Mouse (Mus musculus) heart, postnatal 14 days (tissue): ENCODE measurements around the gene Svbp. TPM values are rescaled to one million over a fixed set of nuclear protein-coding genes. Genes with fewer than 3 reads are reported as not detected.
A peak's percentile ranks its signal among the peaks of the same experiment; 100 is the strongest.

ENCODE experiments used
- DNase-seq, 2 experiments: peaks; one replicate each; pipeline ENCODE4 v3.0.0; 2021 to 2022
- intact Hi-C: fragments of 180-260 bp; cut with DNase I; formaldehyde crosslinking; loops from one replicate; pipeline ENCODE4 v1.15.1; 2025
- total RNA-seq, 2 experiments: library from RNA; stranded (reverse); gene quantifications; 2 replicates each; pipeline ENCODE4 v1.2.3; 2021

Gene Svbp
- total RNA-seq, 2 experiments from 2014 or later: 22.1 to 24.5 TPM

GRCm38 (mm10) chr4:119188060-119188785, 6.9 kb upstream of the Svbp start:
- intact Hi-C loops: no loop called here
- DNase-seq: no peak

DNA sequence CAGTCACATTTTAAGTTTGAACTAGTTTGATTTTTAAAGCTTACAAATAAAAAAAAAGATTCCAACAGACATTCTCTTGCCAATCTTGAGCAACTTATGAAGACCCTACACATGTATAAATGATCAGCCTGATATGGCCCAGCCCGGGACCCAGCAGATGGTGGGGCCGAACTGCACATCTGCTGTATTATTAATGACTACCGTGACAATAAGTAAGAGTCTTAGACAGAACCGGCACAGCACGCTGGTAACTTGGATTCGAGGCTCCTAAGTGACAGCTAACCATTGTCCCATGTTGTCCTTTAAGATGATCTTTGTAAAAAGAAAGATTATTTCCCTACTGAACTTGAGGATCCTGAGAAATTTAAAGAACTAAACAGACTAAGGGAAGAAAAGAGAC, 5.7 kb upstream of the Svbp start:
- intact Hi-C loops: no loop called here
- no peak for DNase-seq

GRCm38 (mm10) chr4:119189864-119190263, 5.2 kb upstream of the Svbp start, which contains the start of gene Ermap:
TSS of gene Ermap (minus strand) at chr4:119190011.
- DNase-seq: no peak
- intact Hi-C loops: no loop called here

- no peak for DNase-seq
- intact Hi-C loops: no loop called here
These were observed 4.5 kb upstream of the Svbp start for GRCm38 (mm10) chr4:119190618-119191017.

DNA sequence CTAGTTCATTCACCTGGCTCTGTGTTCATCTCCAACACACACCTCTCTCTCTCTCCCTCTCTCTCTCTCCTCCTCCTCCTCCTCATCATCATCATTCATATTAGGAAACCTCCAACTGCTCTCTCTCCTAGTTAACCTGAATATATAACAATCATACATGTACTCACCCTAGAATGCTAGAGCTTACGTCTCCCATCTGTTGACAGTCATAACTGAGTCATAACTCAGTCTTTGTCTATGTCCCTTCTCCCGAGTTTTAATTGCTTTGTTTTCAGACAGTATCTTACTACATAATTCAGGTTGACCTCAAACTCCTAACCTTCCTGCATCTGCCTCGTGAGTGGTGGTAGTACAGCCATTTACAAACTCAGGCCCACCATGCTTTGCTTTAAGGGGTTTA, 3.8 kb upstream of the Svbp start:
- intact Hi-C loops: no loop called here
- no peak for DNase-seq

DNA sequence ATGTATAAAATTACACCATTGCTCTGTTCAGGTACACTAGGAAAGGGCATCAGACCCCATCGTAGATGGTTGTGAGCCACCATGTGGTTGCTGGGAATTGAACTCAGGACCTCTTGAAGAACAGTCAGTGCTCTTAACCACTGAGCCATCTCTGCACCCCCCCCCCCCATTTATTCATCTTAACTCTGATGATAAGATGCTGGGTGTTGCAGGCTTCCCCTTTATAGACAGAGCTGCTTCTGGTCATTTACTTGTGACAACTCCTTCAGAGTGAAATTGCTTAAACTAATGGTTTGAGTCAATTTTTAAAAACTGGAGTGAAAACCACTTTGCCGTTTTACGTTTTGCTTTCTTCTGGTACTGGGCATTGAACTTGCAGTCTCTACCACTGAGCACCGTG, 2.3 kb upstream of the Svbp start:
- intact Hi-C loops: no loop called here
- no peak for DNase-seq

GRCm38 (mm10) chr4:119195582-119196320, 645 bp downstream of the Svbp start:
- intact Hi-C loops: no loop called here
- no peak for DNase-seq

GRCm38 (mm10) chr4:119198105-119198504, 3.0 kb downstream of the Svbp start:
- intact Hi-C loops: no loop called here
- DNase-seq: no peak

- peak; percentile 61 to 66 for DNase-seq
- intact Hi-C loops: loop anchor here (1.0 to 5.0 kb wide), 2 partner anchors 37 to 199 kb away; no protein-coding TSS in a partner anchor
These were observed 9.6 kb downstream of the Svbp start for GRCm38 (mm10) chr4:119204672-119205071.

GRCm38 (mm10) chr4:119216667-119217066, 21.6 kb downstream of the Svbp start:
- no peak for DNase-seq
- intact Hi-C loops: no loop called here

- intact Hi-C loops: no loop called here
These were observed 23.1 kb downstream of the Svbp start, which contains the start of gene Tmem269 for GRCm38 (mm10) chr4:119218169-119218568. TSS of gene Tmem269 (minus strand) at chr4:119218217.

GRCm38 (mm10) chr4:119223696-119224095, 28.6 kb downstream of the Svbp start:
- intact Hi-C loops: no loop called here
- peak in 1 of 2 experiments; percentile 26 for DNase-seq

More at GRCm38 (mm10) chr4:119218169-119218568, 23.1 kb downstream of the Svbp start, which contains the start of gene Tmem269:
- no peak for DNase-seq

- intact Hi-C loops: no loop called here
- no peak for DNase-seq
These were observed 29.4 kb downstream of the Svbp start for GRCm38 (mm10) chr4:119224534-119224933.

DNA sequence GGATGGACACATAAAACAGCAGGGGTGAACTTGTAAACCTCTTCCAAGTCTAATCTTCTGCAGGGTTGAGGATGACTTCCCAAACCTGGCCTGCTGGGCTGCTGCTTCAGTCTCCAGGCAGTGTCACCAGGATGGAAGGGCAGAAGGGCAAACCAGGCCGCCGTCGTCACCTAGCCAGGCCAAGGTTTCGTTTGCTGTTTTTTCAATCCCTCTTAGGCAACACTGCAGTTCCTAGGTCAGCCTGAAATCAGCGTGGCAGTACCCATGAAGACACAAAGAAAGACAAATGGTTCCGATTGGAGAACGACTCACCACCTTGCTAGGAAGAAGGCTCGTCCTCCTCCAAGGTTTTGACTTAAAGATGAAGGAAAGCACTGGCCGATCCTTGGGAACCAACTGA, 30.6 kb downstream of the Svbp start:
- no peak for DNase-seq
- intact Hi-C loops: no loop called here

GRCm38 (mm10) chr4:119226751-119227150, 31.6 kb downstream of the Svbp start:
- no peak for DNase-seq
- intact Hi-C loops: no loop called here

DNA sequence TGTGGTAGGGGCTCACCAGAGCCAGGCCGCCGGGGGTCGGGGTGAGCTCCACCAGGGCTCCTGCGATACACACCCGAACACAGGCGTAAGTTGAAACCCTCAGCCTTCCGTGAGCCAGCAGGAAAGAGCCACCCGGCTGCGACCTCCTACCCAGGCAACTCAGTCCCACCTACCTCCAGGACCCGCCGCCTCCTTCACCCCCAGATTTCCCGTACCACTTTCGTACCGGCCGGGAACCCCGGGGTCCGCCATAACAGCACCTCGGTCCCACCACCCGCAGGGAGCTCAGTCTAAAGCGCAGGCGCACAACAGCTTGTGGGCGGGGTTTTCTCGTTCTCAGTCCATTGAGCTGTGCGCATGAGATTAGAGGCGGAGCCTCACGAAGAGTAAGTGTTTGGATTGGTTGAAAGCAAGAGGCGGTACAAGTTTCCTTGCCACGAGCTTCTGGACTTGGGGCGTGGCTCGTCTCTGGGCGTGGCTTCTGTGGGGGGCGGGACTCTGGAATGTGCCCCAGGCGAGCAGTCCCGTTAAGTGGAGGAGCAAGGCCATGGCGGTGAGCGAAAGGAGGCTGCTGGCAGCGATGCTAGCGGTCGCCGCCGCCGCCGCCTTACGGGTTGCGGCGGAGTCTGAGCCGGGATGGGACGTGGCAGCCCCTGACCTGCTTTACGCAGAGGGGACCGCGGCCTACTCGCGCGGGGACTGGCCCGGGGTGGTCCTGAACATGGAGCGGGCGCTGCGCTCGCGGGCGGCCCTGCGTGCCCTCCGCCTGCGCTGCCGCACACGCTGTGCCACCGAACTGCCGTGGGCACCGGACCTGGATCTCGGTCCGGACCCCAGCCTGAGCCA, 37.5 kb downstream of the Svbp start, which contains the start of the genes AU022252 and P3h1:
AU022252 (minus strand) TSS at position 303 of the 846 bp plus-strand sequence.
P3h1 (plus strand) TSS at position 506 of the 846 bp plus-strand sequence.
- DNase-seq: peak; percentile 98 to 99
- intact Hi-C loops: no loop called here

GRCm38 (mm10) chr4:119233256-119233901, 38.3 kb downstream of the Svbp start:
- intact Hi-C loops: no loop called here
- DNase-seq: peak; percentile 31 to 52

- no peak for DNase-seq
- intact Hi-C loops: no loop called here
These were observed 39.2 kb downstream of the Svbp start for GRCm38 (mm10) chr4:119234348-119234747.

DNA sequence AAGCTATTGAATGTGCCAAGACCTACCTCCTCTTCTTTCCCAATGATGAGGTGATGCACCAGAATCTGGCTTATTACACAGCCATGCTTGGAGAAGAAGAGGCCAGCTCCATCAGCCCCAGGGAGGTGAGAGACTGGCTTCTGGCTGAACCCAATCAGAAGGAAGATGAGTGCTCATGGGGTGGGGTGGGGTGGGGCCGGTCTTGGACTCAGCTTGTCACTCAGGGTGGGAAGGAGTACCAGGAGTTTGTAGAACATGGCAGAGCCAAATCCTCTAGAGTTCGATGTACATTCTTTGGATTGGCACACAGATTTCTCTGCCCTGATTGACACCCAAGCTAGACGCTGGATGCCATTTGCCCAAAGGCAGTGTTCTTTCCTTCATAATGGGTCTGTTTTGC, 43.6 kb downstream of the Svbp start:
- DNase-seq: no peak
- intact Hi-C loops: loop anchor here (2.0 kb wide), 1 partner anchor 100 kb away; no protein-coding TSS in a partner anchor

GRCm38 (mm10) chr4:119239181-119239682, 44.1 kb downstream of the Svbp start:
- DNase-seq: peak in 1 of 2 experiments; percentile 50
- intact Hi-C loops: loop anchor here (2.0 kb wide), 1 partner anchor 100 kb away; no protein-coding TSS in a partner anchor
